Mouse (Mus musculus) ovary, postnatal 10 days (tissue): ENCODE measurements around the gene Gm5150.
"Not testable (repeated sequence)": the region's sequence is repeated elsewhere in the genome, so short reads cannot be mapped to it uniquely, and the experiment has no call there.

Source experiments
- DNase-seq: peaks from one replicate; pipeline ENCODE4 v3.0.0; 2022; ENCODE audit warnings: low spot score

Gm5150 gene

GRCm38 (mm10) chr3:16006215-16006614, at the start of gene Gm5150:
TSS of gene Gm5150 (minus strand) at chr3:16006437.
- DNase-seq: no peak

GRCm38 (mm10) chr3:16051736-16052135, 45.5 kb upstream of the Gm5150 start:
- not testable (repeated sequence) for DNase-seq

GRCm38 (mm10) chr3:16047288-16047687, 41.1 kb upstream of the Gm5150 start:
- no peak for DNase-seq

GRCm38 (mm10) chr3:16043315-16043714, 37.1 kb upstream of the Gm5150 start:
- no peak for DNase-seq

GRCm38 (mm10) chr3:16024988-16025387, 18.8 kb upstream of the Gm5150 start:
- not testable (repeated sequence) for DNase-seq

GRCm38 (mm10) chr3:16022214-16022613, 16.0 kb upstream of the Gm5150 start:
- no peak for DNase-seq

- DNase-seq: not testable (repeated sequence)
These were observed 8.2 kb upstream of the Gm5150 start for GRCm38 (mm10) chr3:16014456-16014855.

GRCm38 (mm10) chr3:16007827-16008226, 1.6 kb upstream of the Gm5150 start:
- DNase-seq: no peak

GRCm38 (mm10) chr3:16003890-16004633, 2.2 kb downstream of the Gm5150 start:
- no peak for DNase-seq

GRCm38 (mm10) chr3:15999479-15999878, 6.8 kb downstream of the Gm5150 start:
- DNase-seq: not testable (repeated sequence)

- no peak for DNase-seq
These were observed 24.0 kb downstream of the Gm5150 start for GRCm38 (mm10) chr3:15982216-15982615.

- DNase-seq: no peak
These were observed 49.3 kb downstream of the Gm5150 start for GRCm38 (mm10) chr3:15956921-15957320.
